Mouse (Mus musculus) kidney, embryonic 14.5 days (tissue): ENCODE data around the gene Hnf4a. TPM values are rescaled to one million over a fixed set of nuclear protein-coding genes. Genes with fewer than 3 reads are reported as not detected.

Experiments
- ATAC-seq: fragments of 200-750 bp; cut with Nextera tagmentation; 2 replicates; pipeline ENCODE4 v1.8.0; 2017; ENCODE audit warnings: moderate number of reproducible peaks, mild to moderate bottlenecking, moderate TSS enrichment, moderate library complexity; ENCODE audit not compliant: low FRiP score, low TSS enrichment
- H3K27ac ChIP-seq: fragments of 300-500 bp; sonication (generic); 2 replicates; pipeline ENCODE4 v1.5.1; 2014; ENCODE audit warnings: low read depth, mild to moderate bottlenecking, low read length, moderate library complexity, mixed read lengths
- H3K27me3 ChIP-seq: fragments of 300-500 bp; sonication (generic); 2 replicates; pipeline ENCODE4 v1.6.1; 2014; ENCODE audit warnings: mild to moderate bottlenecking, low read length; ENCODE audit not compliant: control insufficient read depth, insufficient read depth
- H3K36me3 ChIP-seq: fragments of 300-500 bp; sonication (generic); 2 replicates; pipeline ENCODE4 v1.6.1; 2014; ENCODE audit warnings: low read length, mixed read lengths; ENCODE audit not compliant: control insufficient read depth, insufficient read depth
- H3K4me1 ChIP-seq: fragments of 300-500 bp; sonication (generic); 2 replicates; pipeline ENCODE4 v1.6.1; 2014; ENCODE audit warnings: low read length, mixed read lengths; ENCODE audit not compliant: control insufficient read depth, insufficient read depth
- H3K4me2 ChIP-seq: fragments of 300-500 bp; sonication (generic); replicated peaks from 2 replicates; pipeline ENCODE4 v1.6.1; 2014; ENCODE audit warnings: low read depth, mild to moderate bottlenecking, low read length
- H3K4me3 ChIP-seq: fragments of 300-500 bp; sonication (generic); 2 replicates; pipeline ENCODE4 v1.5.1; 2014; ENCODE audit warnings: mild to moderate bottlenecking, low read length
- H3K9ac ChIP-seq: fragments of 300-500 bp; sonication (generic); 2 replicates; pipeline ENCODE4 v1.6.1; 2014; ENCODE audit warnings: low read depth, mild to moderate bottlenecking, low read length, moderate library complexity
- H3K9me3 ChIP-seq: fragments of 300-500 bp; sonication (generic); 2 replicates; pipeline ENCODE4 v1.6.1; 2016; ENCODE audit warnings: low read length; ENCODE audit not compliant: control insufficient read depth
- WGBS: fragments of 180-500 bp; shearing (Covaris S2); extraction: QIAGEN DNeasy Blood & Tissue Kit; methylation state at CpG from one replicate; pipeline ENCODE4 v1.1.7; 2014; 5-methylcytosine and 5-hydroxymethylcytosine counted together
- polyA plus RNA-seq: library from polyadenylated mRNA; unstranded; fragments of >200 nt; fragmentation: Nextera tagmentation; extraction: Ambion mirVana; gene quantifications from 2 replicates; pipeline ENCODE4 v1.2.1, GENCODE M21; 2014

The Hnf4a gene
- polyA plus RNA-seq, 1 experiment from 2014 or later, result 10.7 TPM

- WGBS, result 76% methylated on average over 2 of the region's 2 CpGs
- no peak overlapping the region for H3K4me2 ChIP-seq
- no peak overlapping the region for H3K27ac ChIP-seq
- no peaks in the 10 kb centered on the region for H3K4me1 ChIP-seq
- no peak overlapping the region for H3K4me3 ChIP-seq
- 0 out of 2 replicates have a peak, but pooled peaks cover 3% of the 10 kb centered on the region for H3K9me3 ChIP-seq
- ATAC-seq, result no peak
- no peaks in the 10 kb centered on the region for H3K27me3 ChIP-seq
- H3K36me3 ChIP-seq, result no peaks in the 10 kb centered on the region
- no peak overlapping the region for H3K9ac ChIP-seq
Measured at GRCm38 (mm10) chr2:163538410-163538809, 31.8 kb downstream of the Hnf4a start.

- WGBS, result 47% methylated on average over 13 of the region's 13 CpGs
- H3K9ac ChIP-seq, result no peak overlapping the region
- no peaks in the 10 kb centered on the region for H3K36me3 ChIP-seq
- 0 out of 2 replicates have a peak, but pooled peaks cover 2% of the 10 kb centered on the region for H3K9me3 ChIP-seq
- H3K4me3 ChIP-seq, result no peak overlapping the region
- no peaks in the 10 kb centered on the region for H3K4me1 ChIP-seq
- no peak overlapping the region for H3K27ac ChIP-seq
- no peaks in the 10 kb centered on the region for H3K27me3 ChIP-seq
- no peak overlapping the region for H3K4me2 ChIP-seq
- no peak for ATAC-seq
Measured at GRCm38 (mm10) chr2:163539321-163540040, 32.9 kb downstream of the Hnf4a start.

GRCm38 (mm10) chr2:163540231-163541117, 33.9 kb downstream of the Hnf4a start:
- 75% methylated on average over 9 of the region's 9 CpGs for WGBS

GRCm38 (mm10) chr2:163541568-163542182, 35.1 kb downstream of the Hnf4a start:
- Histone ChIP-seq H3K4me2 (no peak overlapping the region), H3K4me3 (no peak overlapping the region), H3K36me3 (no peaks in the 10 kb centered on the region), H3K27ac (no peak overlapping the region), H3K4me1 (no peaks in the 10 kb centered on the region), H3K9me3 (no peaks in the 10 kb centered on the region), H3K27me3 (no peaks in the 10 kb centered on the region), H3K9ac (no peak overlapping the region)
- WGBS, result 74% methylated on average over 10 of the region's 10 CpGs
- no peak for ATAC-seq

More at GRCm38 (mm10) chr2:163540231-163541117, 33.9 kb downstream of the Hnf4a start:
- Histone ChIP-seq H3K27me3 (no peaks in the 10 kb centered on the region), H3K4me1 (no peaks in the 10 kb centered on the region), H3K4me3 (no peak overlapping the region), H3K9me3 (no peaks in the 10 kb centered on the region), H3K4me2 (no peak overlapping the region), H3K36me3 (no peaks in the 10 kb centered on the region), H3K27ac (no peak overlapping the region), H3K9ac (no peak overlapping the region)
- ATAC-seq, result peak; percentile 40; the same call in 1 of the 2 replicates

- WGBS, result 83% methylated on average over 10 of the region's 10 CpGs
- no peak for ATAC-seq
Measured at GRCm38 (mm10) chr2:163542674-163543073, 36.1 kb downstream of the Hnf4a start.

GRCm38 (mm10) chr2:163546623-163547318, 40.2 kb downstream of the Hnf4a start:
- Histone ChIP-seq H3K27me3 (no peaks in the 10 kb centered on the region), H3K36me3 (no peaks in the 10 kb centered on the region), H3K4me3 (peak overlapping the region; percentile 20; the same call in 1 of the 2 replicates), H3K9me3 (no peaks in the 10 kb centered on the region), H3K9ac (no peak overlapping the region), H3K4me2 (no peak overlapping the region), H3K27ac (no peak overlapping the region), H3K4me1 (peaks cover 7% of the 10 kb centered on the region; the same call in 1 of the 2 replicates)
- peak; percentile 63; the same call in 1 of the 2 replicates for ATAC-seq
- WGBS, result 68% methylated on average over 14 of the region's 14 CpGs

More at GRCm38 (mm10) chr2:163542674-163543073, 36.1 kb downstream of the Hnf4a start:
- no peaks in the 10 kb centered on the region for H3K4me1 ChIP-seq
- H3K27me3 ChIP-seq, result no peaks in the 10 kb centered on the region
- H3K4me3 ChIP-seq, result no peak overlapping the region
- no peak overlapping the region for H3K27ac ChIP-seq
- H3K9me3 ChIP-seq, result no peaks in the 10 kb centered on the region
- H3K9ac ChIP-seq, result no peak overlapping the region
- no peaks in the 10 kb centered on the region for H3K36me3 ChIP-seq
- H3K4me2 ChIP-seq, result no peak overlapping the region

- Histone ChIP-seq H3K9ac (no peak overlapping the region), H3K27me3 (no peaks in the 10 kb centered on the region), H3K36me3 (no peaks in the 10 kb centered on the region), H3K4me1 (peaks cover 7% of the 10 kb centered on the region; the same call in 1 of the 2 replicates), H3K9me3 (no peaks in the 10 kb centered on the region), H3K27ac (no peak overlapping the region), H3K4me3 (no peak overlapping the region), H3K4me2 (no peak overlapping the region; the same call in 1 of the 2 replicates)
- 84% methylated on average over 6 of the region's 6 CpGs for WGBS
- no peak for ATAC-seq
Measured at GRCm38 (mm10) chr2:163548822-163549221, 42.2 kb downstream of the Hnf4a start.

- H3K4me2 ChIP-seq, result no peak overlapping the region
Measured at GRCm38 (mm10) chr2:163549786-163550185, 43.2 kb downstream of the Hnf4a start.

More at GRCm38 (mm10) chr2:163549786-163550185, 43.2 kb downstream of the Hnf4a start:
- H3K27me3 ChIP-seq, result no peaks in the 10 kb centered on the region
- H3K4me1 ChIP-seq, result peaks cover 7% of the 10 kb centered on the region; the same call in 1 of the 2 replicates
- no peak overlapping the region for H3K27ac ChIP-seq
- no peak overlapping the region for H3K4me3 ChIP-seq
- ATAC-seq, result peak; percentile 24; the same call in 1 of the 2 replicates
- no peaks in the 10 kb centered on the region for H3K36me3 ChIP-seq
- no peak overlapping the region for H3K9ac ChIP-seq
- no peaks in the 10 kb centered on the region for H3K9me3 ChIP-seq
- WGBS, result 24% methylated on average over 6 of the region's 6 CpGs
